Mouse (Mus musculus) megakaryocyte, embryonic 14.5 days (primary cell): ENCODE measurements around the gene Hs3st5.

Source experiments
- FLI1 ChIP-seq: IDR thresholded peaks from 2 replicates; pipeline ENCODE4 v1.6.1; 2012; ENCODE audit warnings: low read length, inconsistent platforms, mixed read lengths
- GATA1 ChIP-seq: IDR thresholded peaks from 3 replicates; pipeline ENCODE4 v1.6.1; 2012; ENCODE audit warnings: mixed read lengths, low read length, inconsistent platforms, borderline replicate concordance

GRCm38 (mm10) chr10:36572540-36572939 lies 65.9 kb downstream of the Hs3st5 start:
- TF ChIP-seq GATA1: no peak
- no peak for TF ChIP-seq FLI1
